Mouse (Mus musculus): ENCODE results near the gene Elane. TPM values are rescaled to one million over a fixed set of nuclear protein-coding genes. Genes with fewer than 3 reads are reported as not detected.
"Not testable (repeated sequence)": the region's sequence is repeated elsewhere in the genome, so short reads cannot be mapped to it uniquely, and the experiment has no call there.

Gene Elane
- polyA plus RNA-seq, 1 experiment: 0.15 TPM

- no peak overlapping the region for H3K27ac ChIP-seq (ENCODE audit: insufficient read depth, low read length)
- H3K4me3 ChIP-seq (replicated peaks; ENCODE audit: insufficient read depth, low read depth, low read length): no peak overlapping the region
- no peak for DNase-seq
- H3K27me3 ChIP-seq (ENCODE audit: control insufficient read depth, insufficient read depth, low read length): no peaks in the 10 kb centered on the region
- no peaks in the 10 kb centered on the region; the same call in 1 of the 2 replicates for H3K4me1 ChIP-seq (ENCODE audit: control insufficient read depth, insufficient read depth, low read length)
- 54% methylated on average over 1 of the region's 1 CpGs for WGBS
- TF ChIP-seq CTCF (IDR thresholded peaks at IDR 0.05; ENCODE audit: borderline replicate concordance, insufficient read depth, low read depth, low read length): no peak
- no peak for TF ChIP-seq POLR2A (IDR thresholded peaks at IDR 0.05; ENCODE audit: borderline replicate concordance, insufficient read depth, low read length)
Measured at GRCm38 (mm10) chr10:79877174-79877573, 8.9 kb upstream of the Elane start.

- TF ChIP-seq POLR2A (IDR thresholded peaks at IDR 0.05; ENCODE audit: borderline replicate concordance, insufficient read depth, low read length): no peak
- TF ChIP-seq CTCF (IDR thresholded peaks at IDR 0.05; ENCODE audit: borderline replicate concordance, insufficient read depth, low read depth, low read length): no peak
- no peak for DNase-seq
- 46% methylated on average over 12 of the region's 12 CpGs for WGBS
- Histone ChIP-seq H3K4me1 (ENCODE audit: control insufficient read depth, insufficient read depth, low read length) (no peaks in the 10 kb centered on the region; the same call in 1 of the 2 replicates), H3K4me3 (replicated peaks; ENCODE audit: insufficient read depth, low read depth, low read length) (no peak overlapping the region), H3K27me3 (ENCODE audit: control insufficient read depth, insufficient read depth, low read length) (no peaks in the 10 kb centered on the region), H3K27ac (ENCODE audit: insufficient read depth, low read length) (no peak overlapping the region)
Measured at GRCm38 (mm10) chr10:79877757-79878156, 8.3 kb upstream of the Elane start.

GRCm38 (mm10) chr10:79879527-79879926, 6.5 kb upstream of the Elane start:
- Histone ChIP-seq H3K27me3 (ENCODE audit: control insufficient read depth, insufficient read depth, low read length) (no peaks in the 10 kb centered on the region), H3K4me3 (replicated peaks; ENCODE audit: insufficient read depth, low read depth, low read length) (no peak overlapping the region), H3K27ac (ENCODE audit: insufficient read depth, low read length) (no peak overlapping the region), H3K4me1 (ENCODE audit: control insufficient read depth, insufficient read depth, low read length) (peaks cover 3% of the 10 kb centered on the region; the same call in 1 of the 2 replicates)
- TF ChIP-seq POLR2A (IDR thresholded peaks at IDR 0.05; ENCODE audit: borderline replicate concordance, insufficient read depth, low read length): no peak
- TF ChIP-seq CTCF (IDR thresholded peaks at IDR 0.05; ENCODE audit: borderline replicate concordance, insufficient read depth, low read depth, low read length): no peak
- WGBS: 55% methylated on average over 3 of the region's 3 CpGs
- no peak for DNase-seq

GRCm38 (mm10) chr10:79880721-79881120, 5.3 kb upstream of the Elane start:
- no peak for DNase-seq
- peaks cover 3% of the 10 kb centered on the region; the same call in 1 of the 2 replicates for H3K4me1 ChIP-seq (ENCODE audit: control insufficient read depth, insufficient read depth, low read length)
- no peak overlapping the region for H3K27ac ChIP-seq (ENCODE audit: insufficient read depth, low read length)
- WGBS: 31% methylated on average over 9 of the region's 9 CpGs
- no peak overlapping the region for H3K4me3 ChIP-seq (replicated peaks; ENCODE audit: insufficient read depth, low read depth, low read length)
- no peak for TF ChIP-seq POLR2A (IDR thresholded peaks at IDR 0.05; ENCODE audit: borderline replicate concordance, insufficient read depth, low read length)
- TF ChIP-seq CTCF (IDR thresholded peaks at IDR 0.05; ENCODE audit: borderline replicate concordance, insufficient read depth, low read depth, low read length): no peak
- H3K27me3 ChIP-seq (ENCODE audit: control insufficient read depth, insufficient read depth, low read length): no peaks in the 10 kb centered on the region

- WGBS: 17% methylated on average over 22 of the region's 22 CpGs
- Histone ChIP-seq H3K4me3 (replicated peaks; ENCODE audit: insufficient read depth, low read depth, low read length) (no peak overlapping the region), H3K27ac (ENCODE audit: insufficient read depth, low read length) (no peak overlapping the region), H3K4me1 (ENCODE audit: control insufficient read depth, insufficient read depth, low read length) (peaks cover 3% of the 10 kb centered on the region; the same call in 1 of the 2 replicates), H3K27me3 (ENCODE audit: control insufficient read depth, insufficient read depth, low read length) (no peaks in the 10 kb centered on the region)
- DNase-seq: no peak
- TF ChIP-seq POLR2A (IDR thresholded peaks at IDR 0.05; ENCODE audit: borderline replicate concordance, insufficient read depth, low read length) (no peak), CTCF (IDR thresholded peaks at IDR 0.05; ENCODE audit: borderline replicate concordance, insufficient read depth, low read depth, low read length) (no peak)
Measured at GRCm38 (mm10) chr10:79881981-79882380, 4.1 kb upstream of the Elane start.

GRCm38 (mm10) chr10:79883297-79884084, 2.6 kb upstream of the Elane start:
- WGBS: 19% methylated on average over 22 of the region's 22 CpGs
- no peaks in the 10 kb centered on the region for H3K27me3 ChIP-seq (ENCODE audit: control insufficient read depth, insufficient read depth, low read length)
- TF ChIP-seq CTCF (IDR thresholded peaks at IDR 0.05; ENCODE audit: borderline replicate concordance, insufficient read depth, low read depth, low read length) (peak; percentile 86), POLR2A (IDR thresholded peaks at IDR 0.05; ENCODE audit: borderline replicate concordance, insufficient read depth, low read length) (no peak)

GRCm38 (mm10) chr10:79884446-79884845, 1.6 kb upstream of the Elane start:
- Histone ChIP-seq H3K4me3 (replicated peaks; ENCODE audit: insufficient read depth, low read depth, low read length) (no peak overlapping the region), H3K4me1 (ENCODE audit: control insufficient read depth, insufficient read depth, low read length) (peaks cover 3% of the 10 kb centered on the region; the same call in 1 of the 2 replicates), H3K27ac (ENCODE audit: insufficient read depth, low read length) (no peak overlapping the region), H3K27me3 (ENCODE audit: control insufficient read depth, insufficient read depth, low read length) (no peaks in the 10 kb centered on the region)
- peak in 1 of 2 experiments; percentile 46 for DNase-seq
- no peak for TF ChIP-seq CTCF (IDR thresholded peaks at IDR 0.05; ENCODE audit: borderline replicate concordance, insufficient read depth, low read depth, low read length)
- no peak for TF ChIP-seq POLR2A (IDR thresholded peaks at IDR 0.05; ENCODE audit: borderline replicate concordance, insufficient read depth, low read length)
- 13% methylated on average over 4 of the region's 4 CpGs for WGBS

More at GRCm38 (mm10) chr10:79883297-79884084, 2.6 kb upstream of the Elane start:
- DNase-seq: peak; percentile 79 to 86
- H3K4me1 ChIP-seq (ENCODE audit: control insufficient read depth, insufficient read depth, low read length): peaks cover 3% of the 10 kb centered on the region; the same call in 1 of the 2 replicates
- H3K27ac ChIP-seq (ENCODE audit: insufficient read depth, low read length): no peak overlapping the region
- H3K4me3 ChIP-seq (replicated peaks; ENCODE audit: insufficient read depth, low read depth, low read length): no peak overlapping the region

GRCm38 (mm10) chr10:79884938-79885337, 1.1 kb upstream of the Elane start:
- not testable (repeated sequence) for H3K4me1 ChIP-seq (ENCODE audit: control insufficient read depth, insufficient read depth, low read length); H3K27ac ChIP-seq (ENCODE audit: insufficient read depth, low read length); H3K4me3 ChIP-seq (replicated peaks; ENCODE audit: insufficient read depth, low read depth, low read length); DNase-seq; H3K27me3 ChIP-seq (ENCODE audit: control insufficient read depth, insufficient read depth, low read length)
- WGBS: 55% methylated on average over 3 of the region's 3 CpGs
